Mouse (Mus musculus) G1E (cell line): ENCODE data around the gene Fam71b. TPM values are rescaled to one million over a fixed set of nuclear protein-coding genes. Genes with fewer than 3 reads are reported as not detected.

ENCODE experiments used
- ATAC-seq: 2 replicates; pipeline ENCODE4 v1.8.0; 2016; ENCODE audit warnings: mild to moderate bottlenecking; ENCODE audit not compliant: insufficient number of reproducible peaks, poor library complexity, low FRiP score, severe bottlenecking; ENCODE audit errors: extremely low read depth
- DNase-seq: peaks from one replicate; pipeline ENCODE4 v3.0.0; 2012; ENCODE audit warnings: low spot score
- H3K27me3 ChIP-seq: 2 replicates; pipeline ENCODE4 v1.6.1; 2012; ENCODE audit warnings: mild to moderate bottlenecking, low read length, inconsistent platforms; ENCODE audit not compliant: insufficient read depth
- H3K36me3 ChIP-seq: replicated peaks from 2 replicates; pipeline ENCODE3; 2012; ENCODE audit warnings: mild to moderate bottlenecking, inconsistent platforms
- H3K4me1 ChIP-seq: 2 replicates; pipeline ENCODE4 v1.6.1; 2012; ENCODE audit warnings: low read depth, low read length, inconsistent platforms, mixed read lengths; ENCODE audit not compliant: insufficient read depth
- H3K4me3 ChIP-seq: 2 replicates; pipeline ENCODE4 v1.5.1; 2012; ENCODE audit warnings: low read depth, mild to moderate bottlenecking, inconsistent platforms, low read length, moderate library complexity, mixed read lengths
- H3K9me3 ChIP-seq: replicated peaks from 2 replicates; pipeline ENCODE4 v1.6.1; 2012; ENCODE audit warnings: inconsistent platforms
- CTCF ChIP-seq: IDR thresholded peaks from 2 replicates; pipeline ENCODE4 v1.5.1; 2012; ENCODE audit warnings: low read depth, low read length, inconsistent platforms, mixed read lengths
- GATA1 ChIP-seq: IDR thresholded peaks from 2 replicates; pipeline ENCODE4 v1.6.1; 2012; ENCODE audit warnings: borderline replicate concordance, low read length, inconsistent platforms, mixed read lengths
- GATA2 ChIP-seq: IDR thresholded peaks from 2 replicates; pipeline ENCODE4 v1.6.1; 2012; ENCODE audit warnings: low read depth, low read length, inconsistent platforms, borderline replicate concordance
- POLR2AphosphoS5 ChIP-seq: IDR thresholded peaks from 2 replicates; pipeline ENCODE4 v1.6.1; 2012; ENCODE audit warnings: low read depth, low read length, inconsistent platforms; ENCODE audit not compliant: insufficient replicate concordance
- TAL1 ChIP-seq: conservative IDR thresholded peaks from 2 replicates; pipeline ENCODE4 v1.6.1; 2012; ENCODE audit warnings: low read depth, low read length, inconsistent platforms, mixed read lengths
- polyA plus RNA-seq: library from polyadenylated mRNA; stranded (reverse); fragments of >175 nt; gene quantifications from 2 replicates; pipeline ENCODE4 v1.2.3, GENCODE M21; 2012
- total RNA-seq, 2 experiments: library from RNA; stranded (forward) in 1 of 2; stranded (reverse) in 1 of 2; fragments of 200-1000 nt in 1 of 2; fragments of >200 nt in 1 of 2; fragmentation: Nextera tagmentation in 1 of 2; gene quantifications; 2 replicates each; pipeline ENCODE4 v1.2.3; 2014 to 2017

Gene Fam71b
- total and polyA plus RNA-seq, 3 experiments, result 0.49 TPM; not detected in 2

DNA sequence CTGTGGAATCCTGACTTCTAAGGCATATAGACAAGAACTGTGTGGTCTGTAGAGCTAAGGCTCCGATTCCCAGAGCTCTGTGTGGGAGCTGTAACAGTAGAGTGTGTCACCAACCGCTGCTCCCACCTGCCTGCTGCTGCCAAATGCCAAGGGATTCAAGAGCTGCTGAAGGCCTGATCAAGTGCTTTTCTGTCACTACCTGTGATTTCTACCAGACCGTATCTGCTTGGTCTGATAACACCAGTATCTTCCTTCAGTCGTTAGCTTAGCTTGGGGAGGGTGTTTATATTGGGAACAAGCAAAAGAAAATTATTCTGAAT, 461 bp downstream of the Fam71b start:
- Histone ChIP-seq H3K4me1 (no peaks in the 10 kb centered on the region), H3K36me3 (no peaks in the 10 kb centered on the region), H3K4me3 (no peak overlapping the region), H3K9me3 (no peaks in the 10 kb centered on the region), H3K27me3 (peaks cover 8% of the 10 kb centered on the region)
- DNase-seq, result no peak
- ATAC-seq, result no peak
- no peak for TF ChIP-seq TAL1

DNA sequence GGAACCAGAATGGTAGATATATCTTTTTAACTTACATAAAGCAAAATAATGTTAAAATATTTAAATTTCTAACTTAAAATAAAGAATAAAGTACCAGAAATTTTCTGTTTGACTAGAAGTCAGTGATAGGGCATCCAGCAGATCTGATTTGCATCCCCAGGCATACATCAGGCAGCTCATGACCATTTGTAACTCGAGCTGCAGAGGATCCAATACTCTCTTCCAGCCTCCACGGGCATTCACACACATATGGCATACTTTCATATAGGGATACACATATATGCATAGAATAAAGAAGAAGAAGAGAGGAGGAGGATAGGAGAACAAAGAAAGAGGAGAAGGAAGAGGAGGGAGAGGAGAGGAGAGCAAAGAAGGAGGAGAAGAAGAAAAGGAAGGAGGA, 1.5 kb downstream of the Fam71b start:
- DNase-seq (no peak), ATAC-seq (no peak)
- no peak for TF ChIP-seq POLR2AphosphoS5
- no peak for TF ChIP-seq GATA2
- TF ChIP-seq TAL1, result no peak
- no peak for TF ChIP-seq CTCF
- no peak for TF ChIP-seq GATA1
- no peaks in the 10 kb centered on the region for H3K36me3 ChIP-seq
- peaks cover 9% of the 10 kb centered on the region for H3K27me3 ChIP-seq
- no peaks in the 10 kb centered on the region for H3K4me1 ChIP-seq
- H3K9me3 ChIP-seq, result no peaks in the 10 kb centered on the region
- no peak overlapping the region for H3K4me3 ChIP-seq

DNA sequence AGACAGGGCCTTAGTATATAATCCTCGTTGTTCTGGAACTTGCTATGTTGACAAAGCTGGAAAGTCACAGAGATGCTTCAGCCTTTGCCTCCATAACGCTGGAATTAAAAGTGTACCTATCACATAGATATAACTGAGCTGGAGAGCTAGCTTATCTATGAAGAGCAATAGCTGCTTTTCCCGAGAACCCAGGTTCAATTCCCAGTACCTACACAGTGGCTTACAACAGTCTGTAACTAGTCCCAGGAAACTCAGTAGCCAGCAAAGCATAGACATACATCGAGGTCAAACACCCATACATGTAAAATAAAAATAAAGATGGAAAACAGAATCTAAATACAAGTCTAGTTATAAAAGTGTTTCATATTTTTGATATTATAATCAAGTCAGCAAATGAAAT, 2.1 kb downstream of the Fam71b start:
- Histone ChIP-seq H3K36me3 (no peaks in the 10 kb centered on the region), H3K4me3 (no peak overlapping the region), H3K9me3 (no peaks in the 10 kb centered on the region), H3K27me3 (peaks cover 9% of the 10 kb centered on the region), H3K4me1 (no peaks in the 10 kb centered on the region)
- ATAC-seq (no peak), DNase-seq (no peak)
- TF ChIP-seq POLR2AphosphoS5 (no peak), TAL1 (no peak), CTCF (no peak), GATA1 (no peak), GATA2 (no peak)

- Histone ChIP-seq H3K27me3 (peaks cover 9% of the 10 kb centered on the region), H3K4me3 (no peak overlapping the region), H3K9me3 (no peaks in the 10 kb centered on the region), H3K36me3 (no peaks in the 10 kb centered on the region), H3K4me1 (no peaks in the 10 kb centered on the region)
- ATAC-seq, result no peak
- no peak for TF ChIP-seq TAL1
- no peak for TF ChIP-seq CTCF
- no peak for TF ChIP-seq GATA2
- TF ChIP-seq POLR2AphosphoS5, result no peak
- TF ChIP-seq GATA1, result no peak
- DNase-seq, result no peak
Measured at GRCm38 (mm10) chr11:46398933-46399383, 2.6 kb downstream of the Fam71b start.

GRCm38 (mm10) chr11:46401555-46401954, 5.2 kb downstream of the Fam71b start:
- no peaks in the 10 kb centered on the region for H3K4me1 ChIP-seq
- TF ChIP-seq GATA1 (no peak), CTCF (no peak), GATA2 (no peak), POLR2AphosphoS5 (no peak), TAL1 (no peak)
- no peak for ATAC-seq

DNA sequence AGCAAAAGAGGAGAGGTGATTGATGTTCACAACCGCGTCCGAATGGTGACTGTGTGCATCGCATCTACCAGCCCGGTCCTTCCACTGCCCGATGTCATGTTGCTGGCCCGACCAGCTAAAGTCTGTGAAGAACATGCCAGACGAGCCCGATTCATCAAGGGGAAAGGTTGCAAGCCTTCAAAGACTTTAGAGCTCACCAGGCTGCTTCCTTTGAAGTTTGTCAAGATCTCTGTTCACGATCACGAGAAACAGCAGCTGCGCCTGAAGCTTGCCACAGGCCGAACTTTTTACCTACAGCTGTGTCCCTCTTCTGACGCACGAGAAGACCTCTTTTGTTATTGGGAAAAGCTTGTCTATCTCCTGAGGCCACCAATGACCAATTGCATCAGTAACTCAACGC, 8.6 kb downstream of the Fam71b start:
- TF ChIP-seq GATA1, result no peak
- no peak for TF ChIP-seq TAL1
- TF ChIP-seq GATA2, result no peak
- TF ChIP-seq POLR2AphosphoS5, result no peak
- no peak for TF ChIP-seq CTCF
- H3K9me3 ChIP-seq, result no peaks in the 10 kb centered on the region
- H3K36me3 ChIP-seq, result no peaks in the 10 kb centered on the region
- peaks cover 23% of the 10 kb centered on the region for H3K27me3 ChIP-seq
- no peaks in the 10 kb centered on the region for H3K4me1 ChIP-seq
- H3K4me3 ChIP-seq, result no peak overlapping the region
- DNase-seq (no peak), ATAC-seq (no peak)

More at GRCm38 (mm10) chr11:46401555-46401954, 5.2 kb downstream of the Fam71b start:
- Histone ChIP-seq H3K27me3 (peaks cover 16% of the 10 kb centered on the region), H3K4me3 (no peak overlapping the region), H3K36me3 (no peaks in the 10 kb centered on the region), H3K9me3 (no peaks in the 10 kb centered on the region)
- no peak for DNase-seq

- H3K27me3 ChIP-seq, result peaks cover 28% of the 10 kb centered on the region
- no peak for DNase-seq
- ATAC-seq, result no peak
- H3K36me3 ChIP-seq, result no peaks in the 10 kb centered on the region
- no peaks in the 10 kb centered on the region for H3K9me3 ChIP-seq
- H3K4me1 ChIP-seq, result no peaks in the 10 kb centered on the region
- H3K4me3 ChIP-seq, result no peak overlapping the region
- TF ChIP-seq TAL1 (no peak), CTCF (no peak), GATA2 (no peak), POLR2AphosphoS5 (no peak), GATA1 (no peak)
Measured at GRCm38 (mm10) chr11:46406721-46407120, 10.4 kb downstream of the Fam71b start.
